Mouse (Mus musculus) intestine, embryonic 16.5 days (tissue): ENCODE data around the gene Gigyf1. TPM values are rescaled to one million over a fixed set of nuclear protein-coding genes. Genes with fewer than 3 reads are reported as not detected.

Experiments
- microRNA-seq: library from miRNA; unstranded; fragments of <30 nt; microRNA quantifications from one replicate; pipeline ENCODE4, GENCODE M21; 2016
- polyA plus RNA-seq: library from polyadenylated mRNA; unstranded; fragments of >200 nt; fragmentation: Nextera tagmentation; extraction: Ambion mirVana; gene quantifications from 2 replicates; pipeline ENCODE4 v1.2.1, GENCODE M21; 2015

The Gigyf1 gene
- polyA plus RNA-seq, 1 experiment from 2014 or later: 7.4 TPM

Small RNA genes lying within 50 kb of the gene (microRNA-seq; reads per million reads assigned to microRNA genes)
- 0.91 reads per million for gene Mir6418

Other genes with a start within 250 kb of the Gigyf1 start
- gene Ache, start 231.0 kb upstream of the Gigyf1 start, polyA plus RNA-seq: 9.0 and 9.3 TPM in 2 replicates
- gene Ufsp1, start 223.9 kb upstream of the Gigyf1 start, polyA plus RNA-seq: 9.5 and 10.7 TPM in 2 replicates
- gene Srrt, start 210.9 kb upstream of the Gigyf1 start, polyA plus RNA-seq: 106 and 113 TPM in 2 replicates
- 61.2 and 68.0 TPM in 2 replicates for gene Trip6, start 204.1 kb upstream of the Gigyf1 start, polyA plus RNA-seq
- 14.7 and 15.7 TPM in 2 replicates for gene Slc12a9, start 185.0 kb upstream of the Gigyf1 start, polyA plus RNA-seq
- 29.9 and 31.2 TPM in 2 replicates for gene Ephb4, start 168.4 kb upstream of the Gigyf1 start, polyA plus RNA-seq
- 0.89 and 0.92 TPM in 2 replicates for gene Zan, start 41.5 kb upstream of the Gigyf1 start, polyA plus RNA-seq
- gene Pop7, start 16.0 kb upstream of the Gigyf1 start, polyA plus RNA-seq: 58.6 and 62.1 TPM in 2 replicates
- 0.20 and 0.40 TPM in 2 replicates for gene Epo, start 14.7 kb downstream of the Gigyf1 start, polyA plus RNA-seq
- 354 and 363 TPM in 2 replicates for gene Gnb2, start 15.0 kb downstream of the Gigyf1 start, polyA plus RNA-seq
- 4.4 TPM in 2 replicates for gene Actl6b, start 35.0 kb downstream of the Gigyf1 start, polyA plus RNA-seq
- gene Tfr2, start 51.3 kb downstream of the Gigyf1 start, polyA plus RNA-seq: 1.1 and 1.3 TPM in 2 replicates
- gene Mospd3, start 82.5 kb downstream of the Gigyf1 start, polyA plus RNA-seq: 25.2 and 28.1 TPM in 2 replicates
- 115 and 127 TPM in 2 replicates for gene Pcolce, start 95.2 kb downstream of the Gigyf1 start, polyA plus RNA-seq
- gene Fbxo24, start 110.5 kb downstream of the Gigyf1 start, polyA plus RNA-seq: 0.26 and 0.37 TPM in 2 replicates
- gene Lrch4, start 110.6 kb downstream of the Gigyf1 start, polyA plus RNA-seq: 34.5 and 37.8 TPM in 2 replicates
- gene Gm20605, start 110.6 kb downstream of the Gigyf1 start, polyA plus RNA-seq: 10.8 and 12.2 TPM in 2 replicates
- 6.4 and 8.1 TPM in 2 replicates for gene Sap25, start 122.8 kb downstream of the Gigyf1 start, polyA plus RNA-seq
- 0.23 and 0.27 TPM in 2 replicates for gene Irs3, start 127.2 kb downstream of the Gigyf1 start, polyA plus RNA-seq
- gene Agfg2, start 166.2 kb downstream of the Gigyf1 start, polyA plus RNA-seq: 18.6 and 19.8 TPM in 2 replicates
- 2.2 and 2.3 TPM in 2 replicates for gene Nyap1, start 223.1 kb downstream of the Gigyf1 start, polyA plus RNA-seq
- gene Tsc22d4, start 227.2 kb downstream of the Gigyf1 start, polyA plus RNA-seq: 116 and 122 TPM in 2 replicates